Mouse (Mus musculus) heart, postnatal 14 days (tissue): ENCODE measurements around the gene Gpr135. TPM values are rescaled to one million over a fixed set of nuclear protein-coding genes. Genes with fewer than 3 reads are reported as not detected.
A peak's percentile ranks its signal among the peaks of the same experiment; 100 is the strongest.
"Not testable (repeated sequence)": the region's sequence is repeated elsewhere in the genome, so short reads cannot be mapped to it uniquely, and the experiment has no call there.

Experiments used
- DNase-seq, 2 experiments: peaks; one replicate each; pipeline ENCODE4 v3.0.0; 2021 to 2022
- intact Hi-C: fragments of 180-260 bp; cut with DNase I; formaldehyde crosslinking; loops from one replicate; pipeline ENCODE4 v1.15.1; 2025
- total RNA-seq, 2 experiments: library from RNA; stranded (reverse); gene quantifications; 2 replicates each; pipeline ENCODE4 v1.2.3; 2021

Gene Gpr135
- total RNA-seq, 2 experiments from 2014 or later = 0.48 to 0.61 TPM

DNA sequence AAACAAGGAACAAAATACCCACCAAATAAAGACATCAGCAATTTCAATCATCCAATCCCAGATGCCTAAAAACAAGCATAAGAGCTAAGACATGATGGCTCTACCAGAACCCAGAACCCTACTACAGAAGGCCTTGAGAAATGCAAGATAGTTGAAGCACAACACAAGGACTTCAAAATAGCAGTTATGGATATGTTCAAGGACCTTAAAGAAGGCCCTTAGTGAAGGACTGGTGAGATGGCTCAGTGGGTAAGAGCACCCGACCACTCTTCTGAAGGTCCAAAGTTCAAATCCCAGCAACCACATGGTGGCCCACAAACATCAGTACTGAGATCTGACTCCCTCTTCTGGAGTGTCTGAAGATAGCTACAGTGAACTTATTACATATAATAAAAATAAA is 13.1 kb downstream of the Gpr135 start:
- DNase-seq = no peak
- intact Hi-C loops = no loop called here

DNA sequence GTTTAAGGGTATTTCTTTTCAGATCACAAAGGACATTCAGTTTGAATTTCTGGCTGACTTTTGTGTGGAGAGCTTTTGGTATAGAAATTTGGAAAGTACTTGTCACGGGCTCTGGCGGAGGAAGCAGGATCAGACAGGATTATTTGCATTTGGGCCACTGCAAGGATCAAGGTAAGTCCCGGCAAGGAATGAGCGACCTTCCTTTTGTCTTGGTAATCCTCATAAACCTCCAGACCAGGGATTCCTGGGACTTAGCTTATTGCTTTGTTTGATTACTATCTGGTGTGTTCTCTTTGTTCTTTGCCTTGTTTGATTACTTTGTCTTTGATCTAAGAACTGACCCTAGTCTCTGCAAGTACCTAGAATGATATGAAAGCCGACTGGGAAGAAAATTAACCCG is 17.1 kb downstream of the Gpr135 start:
- intact Hi-C loops = no loop called here
- DNase-seq = no peak

DNA sequence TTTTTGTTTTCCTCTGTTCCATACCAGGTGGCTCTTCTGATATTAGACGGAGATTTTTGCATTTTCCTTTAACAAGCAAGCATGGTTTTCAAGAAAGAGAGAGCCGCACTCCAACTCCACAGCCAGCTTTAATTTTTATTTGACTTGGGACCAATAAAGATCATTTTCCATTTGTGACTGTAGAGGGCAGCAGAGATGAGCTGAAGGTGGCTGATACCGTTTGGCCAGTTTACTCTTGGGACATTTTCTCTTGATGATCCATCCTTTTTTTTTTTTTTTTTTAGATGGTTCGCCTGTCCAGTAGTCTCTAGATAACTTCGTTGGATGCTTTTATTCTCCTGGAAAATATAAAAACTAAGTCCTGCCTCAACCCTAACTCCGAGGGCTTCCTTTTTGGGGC is 17.6 kb downstream of the Gpr135 start:
- intact Hi-C loops = no loop called here
- DNase-seq = peak in 1 of 2 experiments; percentile 31

DNA sequence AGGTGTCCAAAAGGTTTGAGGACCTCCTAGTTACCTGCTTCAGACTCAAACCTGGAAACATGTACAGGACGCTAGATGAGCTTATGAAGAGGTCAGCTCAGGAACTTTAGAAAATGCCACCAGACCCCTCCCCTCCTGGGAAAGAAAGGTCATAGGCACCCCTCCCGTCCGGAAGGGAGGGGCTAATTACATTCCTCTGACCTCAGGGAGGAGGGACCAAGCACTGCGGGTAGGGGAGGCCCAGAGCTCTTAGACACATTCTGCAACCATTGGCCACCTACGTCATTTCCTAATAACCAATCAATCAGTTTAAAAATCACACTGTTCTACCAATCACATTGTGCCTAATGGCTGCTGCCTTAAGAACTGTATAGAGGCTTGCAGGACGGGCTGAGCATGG is 18.4 kb downstream of the Gpr135 start:
- no peak for DNase-seq
- intact Hi-C loops = no loop called here

DNA sequence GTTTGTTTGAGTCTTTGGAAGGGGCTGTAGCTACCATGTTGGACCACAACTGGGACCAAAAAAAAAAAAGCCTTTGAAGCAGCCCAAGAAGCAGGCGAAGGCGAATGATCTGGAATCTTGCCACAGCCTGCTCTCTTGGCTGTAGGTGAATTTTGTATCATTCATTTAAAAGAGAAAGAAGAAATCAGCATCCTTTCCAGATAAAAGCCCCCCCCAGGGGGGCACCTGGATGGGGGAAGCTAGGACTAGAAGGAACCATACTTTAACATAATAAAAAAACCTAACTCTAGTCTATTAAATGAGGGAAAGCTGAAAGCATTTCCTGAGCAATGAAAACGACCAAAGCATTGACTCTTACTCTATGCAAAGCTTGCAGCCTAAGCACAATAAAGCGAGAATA is 20.1 kb downstream of the Gpr135 start:
- no peak for DNase-seq
- intact Hi-C loops = no loop called here

DNA sequence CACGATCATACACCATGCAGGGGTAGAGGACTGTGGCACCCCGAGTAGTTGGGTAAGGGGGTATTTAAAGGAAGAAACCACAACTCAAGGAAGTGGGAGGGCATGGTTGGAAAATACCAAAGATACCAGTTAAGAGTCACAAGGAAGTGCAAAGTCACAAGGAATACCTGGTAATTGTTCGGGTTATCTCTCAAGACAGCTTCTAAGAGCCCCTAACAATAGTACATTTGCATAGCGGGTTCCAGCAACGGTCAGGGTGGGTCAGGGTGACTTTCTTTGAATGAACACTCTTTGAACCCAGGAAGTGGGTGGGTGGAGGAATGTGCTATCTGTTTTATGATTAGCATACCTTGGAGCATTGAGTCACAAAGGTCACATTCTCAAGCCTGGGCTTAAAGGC is 20.8 kb downstream of the Gpr135 start:
- DNase-seq, intact Hi-C loops: not testable (repeated sequence)

DNA sequence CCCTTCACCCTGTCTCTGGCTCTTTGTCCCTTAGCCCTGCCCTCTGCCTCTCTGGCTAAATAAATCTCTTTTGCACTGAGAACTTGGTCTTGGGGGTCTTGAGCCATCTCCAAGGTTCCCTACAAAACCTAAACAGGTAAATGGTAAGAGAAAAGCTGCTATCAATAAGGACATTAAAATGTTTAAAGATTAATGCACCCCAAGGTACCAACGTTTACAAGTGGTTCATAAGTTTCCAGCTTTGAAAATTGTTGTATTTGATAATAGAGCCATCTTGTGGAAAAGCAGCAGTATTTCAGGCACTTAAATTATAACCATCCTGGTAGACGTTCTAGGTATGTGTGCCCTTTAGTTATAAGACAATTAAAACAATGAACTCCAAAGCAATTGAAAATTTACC is 23.4 kb downstream of the Gpr135 start:
- DNase-seq = no peak
- intact Hi-C loops = loop anchor here (1.0 kb wide), 1 partner anchor 279 kb away; no protein-coding TSS in a partner anchor

DNA sequence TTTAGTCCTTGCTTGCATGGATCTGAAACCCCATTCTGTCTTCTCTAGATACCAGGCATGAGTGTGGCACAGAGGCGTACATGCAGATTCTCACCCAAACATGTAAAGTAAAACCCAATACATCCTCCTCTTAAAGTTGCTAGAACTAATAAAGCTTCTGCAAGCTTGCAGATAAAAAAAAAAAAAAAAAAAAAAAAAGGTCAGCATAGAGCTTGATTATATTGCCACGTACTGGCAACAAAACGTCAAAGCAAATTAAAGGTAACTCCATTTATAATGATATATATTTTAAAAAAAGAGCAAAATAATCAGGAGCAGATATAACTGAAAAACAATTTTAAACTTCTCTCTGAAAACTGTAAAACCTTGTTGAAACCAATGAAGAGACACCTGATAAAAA is 29.7 kb downstream of the Gpr135 start:
- intact Hi-C loops = no loop called here
- DNase-seq = no peak

DNA sequence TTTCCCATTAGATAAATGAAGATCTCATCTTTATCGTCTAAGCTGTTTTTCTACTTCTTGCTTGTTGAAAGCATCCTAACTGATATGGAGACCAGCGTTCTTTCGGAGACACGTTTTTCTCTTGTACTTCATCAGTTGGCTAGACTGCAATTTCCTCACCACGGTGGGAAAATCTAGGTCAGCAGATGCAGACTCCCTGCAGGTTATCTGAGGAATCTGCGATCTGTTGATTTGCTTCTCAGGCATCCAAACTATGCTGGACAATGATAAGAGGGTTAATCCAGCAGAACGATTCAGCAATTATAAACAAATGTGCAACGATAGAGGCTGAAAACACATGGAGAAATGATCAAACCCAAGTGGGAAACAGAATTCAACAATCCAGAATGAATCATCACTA is 31.4 kb downstream of the Gpr135 start:
- no peak for DNase-seq
- intact Hi-C loops = loop anchor here (5.0 kb wide), 1 partner anchor 62 kb away; no protein-coding TSS in a partner anchor

DNA sequence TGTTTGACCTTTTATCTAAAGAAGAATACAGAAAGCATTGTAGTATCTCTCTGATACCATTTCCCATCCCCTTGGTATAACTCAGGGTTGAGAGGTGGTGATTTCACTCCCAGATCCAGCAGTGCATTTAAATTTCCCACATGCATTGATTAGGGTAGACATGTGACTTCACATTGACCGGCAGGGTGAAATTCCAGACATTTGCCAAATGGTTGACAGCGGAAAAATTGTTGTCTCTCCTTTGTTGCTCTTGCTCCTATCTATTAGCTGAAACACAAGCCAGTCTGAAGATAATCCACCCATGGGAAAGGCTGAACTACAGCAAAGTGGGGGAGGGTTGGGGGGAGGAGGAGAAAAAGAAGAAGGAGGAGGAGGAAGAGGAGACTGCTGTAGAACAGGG is 32.1 kb downstream of the Gpr135 start:
- no peak for DNase-seq
- intact Hi-C loops = loop anchor here (5.0 kb wide), 1 partner anchor 62 kb away; no protein-coding TSS in a partner anchor

DNA sequence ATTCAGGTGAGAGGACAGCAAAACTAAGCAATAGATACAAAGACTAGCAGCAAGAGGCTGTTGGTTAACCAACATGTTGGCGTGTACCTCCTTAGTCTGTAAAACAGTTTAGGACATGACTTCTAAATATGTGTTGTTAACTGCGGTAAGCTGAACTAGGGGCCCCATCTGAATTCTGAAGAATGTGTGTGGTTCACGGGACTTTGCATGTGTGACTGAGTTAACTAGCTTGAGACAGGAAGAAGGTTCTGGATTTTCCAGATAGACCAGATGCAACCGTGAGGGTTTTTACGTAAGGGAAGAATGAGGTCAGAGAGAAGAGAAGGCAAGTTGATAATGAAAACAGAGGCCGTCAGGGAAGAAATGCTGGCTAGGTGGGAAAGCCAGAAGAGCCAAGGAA is 33.9 kb downstream of the Gpr135 start:
- intact Hi-C loops = loop anchor here (5.0 kb wide), 1 partner anchor 60 kb away; no protein-coding TSS in a partner anchor
- DNase-seq = no peak

DNA sequence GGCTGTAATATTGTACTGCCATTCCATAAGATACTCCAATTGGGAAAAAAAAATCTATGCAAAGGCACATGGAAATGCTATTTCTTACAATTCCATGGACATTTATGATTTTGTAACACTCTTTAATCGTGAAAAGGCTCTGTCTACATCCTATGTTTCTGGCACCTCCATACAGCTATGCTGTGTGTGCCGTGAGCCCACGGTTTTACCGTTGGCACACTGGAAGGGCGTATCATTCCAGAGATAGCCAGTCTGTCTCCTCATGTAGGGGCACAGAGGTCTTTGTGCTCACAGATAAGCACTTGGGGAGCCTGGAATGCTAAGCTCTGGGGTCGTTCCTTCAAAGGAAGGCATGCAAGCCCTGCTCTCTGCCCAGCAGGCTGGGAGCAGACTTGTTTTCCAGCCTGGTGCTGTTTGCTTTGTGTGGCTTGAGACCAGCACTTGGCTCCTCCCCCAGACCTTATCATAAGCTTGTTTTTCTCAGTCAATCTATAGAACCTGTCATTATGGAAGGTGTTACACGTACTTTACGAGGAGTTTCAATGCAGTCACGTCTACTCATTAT is 34.7 kb downstream of the Gpr135 start:
- DNase-seq = no peak
- intact Hi-C loops = loop anchor here (5.0 kb wide), 1 partner anchor 59 kb away; no protein-coding TSS in a partner anchor

DNA sequence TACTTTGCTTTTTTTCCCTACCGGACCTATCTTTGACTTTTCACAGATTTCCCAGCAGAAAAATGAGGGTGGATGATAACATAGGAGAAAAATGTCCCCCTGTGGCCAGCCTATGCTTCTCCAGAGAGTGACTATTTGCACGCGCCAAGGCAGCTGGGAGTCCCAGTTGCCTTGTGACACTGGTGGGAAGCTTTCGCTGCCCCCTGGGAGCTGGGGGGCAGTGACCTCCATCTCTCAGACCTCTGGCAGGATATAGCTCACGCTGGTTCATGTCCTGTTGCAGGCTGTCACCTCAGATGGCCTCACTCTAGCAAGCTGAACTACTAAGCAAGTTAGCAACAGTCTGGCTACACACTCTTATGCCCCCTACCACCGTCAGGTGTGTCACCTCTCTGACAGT is 39.1 kb downstream of the Gpr135 start:
- intact Hi-C loops = no loop called here
- peak; percentile 66 to 74 for DNase-seq

DNA sequence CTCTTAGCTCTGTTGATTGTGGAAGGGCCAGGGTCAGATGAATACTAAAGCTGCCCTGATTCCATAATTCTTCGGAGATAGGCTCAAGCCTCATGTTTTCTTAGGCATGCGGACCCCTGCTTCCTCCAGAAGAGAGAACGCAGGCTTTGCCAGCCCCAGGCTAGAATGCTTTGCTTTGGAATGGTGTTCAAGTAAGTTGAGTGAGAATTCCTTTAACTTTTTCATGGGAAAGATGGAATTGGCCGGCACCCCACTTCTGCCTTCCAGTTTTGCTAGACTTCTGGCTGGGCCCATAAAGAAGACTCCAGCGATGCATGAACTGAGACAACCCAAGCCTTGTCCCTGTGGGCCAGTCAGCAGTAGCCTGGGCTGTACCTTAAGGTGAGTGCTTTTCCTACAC is 39.8 kb downstream of the Gpr135 start:
- peak; percentile 38 to 43 for DNase-seq

DNA sequence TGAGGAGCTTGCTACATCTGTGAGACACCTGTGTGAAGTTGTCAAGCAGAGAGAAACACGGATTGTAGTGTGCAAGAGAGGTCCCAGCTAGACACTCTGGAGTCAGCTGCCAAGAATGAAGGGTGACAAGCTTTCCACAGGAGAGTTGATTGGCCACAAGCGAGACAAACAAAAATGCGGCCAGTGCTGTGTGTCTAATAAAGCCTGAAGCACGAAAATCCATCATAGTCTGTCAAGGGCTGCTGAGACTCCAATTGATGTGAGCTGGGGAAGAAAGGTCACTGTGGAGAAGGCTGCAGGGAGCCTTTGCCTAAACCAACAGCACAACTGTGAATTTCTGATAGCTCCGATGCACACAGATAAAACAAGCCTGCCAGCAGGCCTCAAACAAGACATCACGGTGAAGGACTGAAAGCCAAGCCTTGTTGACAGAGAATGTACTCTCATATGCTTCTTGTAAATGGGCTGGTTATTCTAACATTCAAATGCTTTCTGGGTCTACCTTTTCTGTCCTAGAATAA is 45.6 kb downstream of the Gpr135 start:
- no peak for DNase-seq
- intact Hi-C loops = no loop called here

More for the DNA sequence above, 39.8 kb downstream of the Gpr135 start:
- intact Hi-C loops = no loop called here

DNA sequence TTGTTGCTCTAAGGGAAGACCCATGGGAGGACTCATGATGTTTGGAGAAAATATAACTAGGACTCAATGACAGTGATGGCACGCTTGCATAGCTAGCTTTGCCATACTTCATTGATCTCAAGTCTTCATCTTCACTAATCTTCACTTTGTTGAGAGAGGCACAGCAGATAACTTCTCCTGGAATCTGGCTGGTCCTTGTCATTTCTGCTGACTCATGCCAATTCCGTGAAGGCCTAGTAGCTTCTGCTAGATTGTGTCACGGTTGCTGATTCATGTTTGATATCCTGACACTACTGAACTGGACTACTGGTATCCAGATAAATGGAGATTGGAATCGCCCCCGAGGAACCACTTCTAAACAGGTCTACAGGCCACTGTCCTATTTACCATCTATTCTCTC is 47.4 kb downstream of the Gpr135 start:
- intact Hi-C loops = no loop called here

DNA sequence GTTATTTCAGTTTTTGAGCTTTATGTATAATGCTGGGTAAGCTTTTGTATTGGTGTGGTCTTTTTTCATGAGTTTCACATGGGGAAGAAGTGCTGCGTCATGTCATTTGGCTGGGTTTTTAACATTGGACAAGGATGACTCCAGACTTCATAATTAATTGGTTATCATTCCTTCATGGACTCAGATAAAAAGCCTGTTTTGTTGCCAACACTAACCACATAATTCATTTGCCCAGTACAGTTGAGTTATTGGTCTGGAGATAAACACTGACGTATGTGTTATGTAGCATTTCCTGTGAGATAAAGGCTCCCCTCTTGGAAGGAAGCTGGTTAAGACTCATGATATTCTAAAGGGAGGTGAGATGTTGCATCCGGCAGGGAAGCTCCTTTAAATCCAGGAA is 48.1 kb downstream of the Gpr135 start:
- DNase-seq = no peak
- intact Hi-C loops = no loop called here

More for the DNA sequence above, 47.4 kb downstream of the Gpr135 start:
- no peak for DNase-seq

DNA sequence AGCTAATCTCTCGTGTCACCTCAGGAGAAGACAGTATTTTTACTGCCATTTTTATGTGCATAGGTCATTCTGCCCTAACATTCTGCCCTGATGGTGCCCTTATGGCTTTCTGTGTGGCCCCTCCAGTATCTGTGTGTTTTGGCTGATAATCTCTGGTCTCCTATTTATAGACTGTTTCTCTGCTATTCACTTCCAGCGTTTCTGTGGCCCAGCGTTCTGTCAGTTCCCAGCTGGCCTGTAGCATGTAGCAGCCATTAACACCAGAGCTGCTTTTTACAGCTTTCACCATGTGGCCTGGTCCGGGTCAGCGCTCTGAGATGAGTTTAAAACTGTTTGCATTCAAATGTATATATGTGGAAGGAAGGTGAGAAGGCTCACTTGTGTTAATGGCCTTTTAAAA is 49.4 kb downstream of the Gpr135 start:
- peak in 1 of 2 experiments; percentile 14 for DNase-seq
- intact Hi-C loops = no loop called here

DNA sequence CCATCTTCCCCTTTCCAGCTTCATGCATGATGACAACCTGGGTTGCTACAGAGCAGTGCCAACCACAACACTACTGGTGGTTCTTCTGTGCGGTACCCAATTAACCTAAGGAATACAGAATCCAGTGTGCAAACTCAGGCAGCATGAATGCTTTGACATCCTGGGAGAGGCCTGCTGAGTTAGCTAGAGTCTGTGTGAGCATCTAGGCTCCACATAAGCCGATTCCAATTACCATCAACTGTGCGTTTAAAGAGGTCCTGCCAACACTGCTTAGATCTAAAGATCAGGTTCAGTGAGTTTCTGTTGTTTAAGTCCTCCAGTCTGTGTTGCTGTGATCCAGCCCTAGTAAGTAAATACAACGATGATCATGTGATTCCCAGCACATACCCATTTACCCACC is 50.6 kb downstream of the Gpr135 start:
- intact Hi-C loops = no loop called here
- DNase-seq = no peak
